In genomic region chr7:18925162-18925938, GRCm38 (mm10) we compare ENCODE assay signal across 8 mouse cellular contexts. TPM values are rescaled to one million over a fixed set of nuclear protein-coding genes. Genes with fewer than 3 reads are reported as not detected.
A peak's percentile ranks its signal among the peaks of the same experiment; 100 is the strongest.
DNase-seq lines count a peak whose midpoint lies in the region; ATAC-seq and TF ChIP-seq lines count a peak whose summit lies in the region.

Nova2 (plus strand) TSS chr7:18925888.

- peak within 1 kb of the TSS; percentile 63 for H3K4me2 ChIP-seq in hindbrain, embryonic 16.5 days (ENCODE audit: low read length)

- no peaks in the 10 kb centered on the region for H3K27me3 ChIP-seq in hindbrain, embryonic 16.5 days (replicated peaks; ENCODE audit: control insufficient read depth, insufficient read depth, low read length)

- peaks cover 52% of the 10 kb centered on the region for H3K4me1 ChIP-seq in hindbrain, embryonic 16.5 days (ENCODE audit: control insufficient read depth, insufficient read depth, low read depth, low read length)

- peak; percentile 99 for DNase-seq in ZHBTc4 (ENCODE audit: low read depth, low spot score)
- peak; percentile 96 to 97 for DNase-seq in cerebellum, postnatal 4 days (ENCODE audit: low spot score in 2 of 2)
- peak; percentile 85 for DNase-seq in gastrocnemius, adult 2 months
- peak; percentile 97 for DNase-seq in left cerebral cortex, adult 11 months (ENCODE audit: low spot score)
- peak; percentile 90 for DNase-seq in lung, postnatal 25 days (ENCODE audit: low spot score)
- peak; percentile 59 for DNase-seq in retina, adult 2 months (ENCODE audit: low read depth, low spot score)
- peak; percentile 40 for DNase-seq in thymus, postnatal 25 days

- no peaks in the 10 kb centered on the region for H3K36me3 ChIP-seq in hindbrain, embryonic 16.5 days (ENCODE audit: control insufficient read depth, insufficient read depth, low read length)

- under 1% methylated on average over 18 of the region's 45 CpGs for WGBS in hindbrain, embryonic 16.5 days

- H3K27ac ChIP-seq in gastrocnemius, adult 2 months, result peak within 1 kb of the TSS; percentile 87
- H3K27ac ChIP-seq in hindbrain, embryonic 16.5 days (ENCODE audit: low read depth, low read length), result peak within 1 kb of the TSS; percentile 96

- peak; percentile 33; the same call in 1 of the 2 replicates for TF ChIP-seq CTCF in gastrocnemius, adult 2 months (IDR thresholded peaks at IDR 0.05)

- peak; percentile 80 for ATAC-seq in hindbrain, embryonic 16.5 days

- H3K4me3 ChIP-seq in gastrocnemius, adult 2 months, result peak within 1 kb of the TSS; percentile 73
- peak within 1 kb of the TSS; percentile 86 for H3K4me3 ChIP-seq in hindbrain, embryonic 16.5 days (ENCODE audit: low read length)

- H3K9me3 ChIP-seq in hindbrain, embryonic 16.5 days (ENCODE audit: control insufficient read depth, low read length), result no peaks in the 10 kb centered on the region

- intact Hi-C loops in gastrocnemius, adult 2 months (cut with DNase I), result no loop called here

- H3K9ac ChIP-seq in hindbrain, embryonic 16.5 days (ENCODE audit: low read depth, low read length), result peak within 1 kb of the TSS; percentile 100

RNA-seq across cellular contexts. Expression of gene Nova2, which starts in this region (rescaled TPM):
- total RNA-seq in gastrocnemius, adult 2 months (2021), result 1 to 10 TPM; 1.6 to 2.1 TPM
- 10.4 and 12.3 TPM in 2 replicates for polyA plus RNA-seq in hindbrain, embryonic 16.5 days (2015; fragmentation: Nextera tagmentation; extraction: Ambion mirVana)

Comparison
In these comparisons a context has a peak if more than half of its experiments do, and no peak if none do; other contexts are left out.
1. Peak in every context shown above with its lines: DNase-seq, ATAC-seq, H3K4me3 ChIP-seq and H3K27ac ChIP-seq.
2. DNase-seq: peak in every context shown above with its lines; median percentile 99 in ZHBTc4; 97 in left cerebral cortex, adult 11 months; 96 in cerebellum, postnatal 4 days; 90 in lung, postnatal 25 days; 85 in gastrocnemius, adult 2 months; 59 in retina, adult 2 months; 40 in thymus, postnatal 25 days.